Mouse (Mus musculus): Measurements from ENCODE around the gene Nat8l. TPM values are rescaled to one million over a fixed set of nuclear protein-coding genes. Genes with fewer than 3 reads are reported as not detected.
A peak's percentile ranks its signal among the peaks of the same experiment; 100 is the strongest.

Nat8l gene
- total and polyA plus RNA-seq, 3 experiments: 0.04 TPM; not detected in 2

DNA sequence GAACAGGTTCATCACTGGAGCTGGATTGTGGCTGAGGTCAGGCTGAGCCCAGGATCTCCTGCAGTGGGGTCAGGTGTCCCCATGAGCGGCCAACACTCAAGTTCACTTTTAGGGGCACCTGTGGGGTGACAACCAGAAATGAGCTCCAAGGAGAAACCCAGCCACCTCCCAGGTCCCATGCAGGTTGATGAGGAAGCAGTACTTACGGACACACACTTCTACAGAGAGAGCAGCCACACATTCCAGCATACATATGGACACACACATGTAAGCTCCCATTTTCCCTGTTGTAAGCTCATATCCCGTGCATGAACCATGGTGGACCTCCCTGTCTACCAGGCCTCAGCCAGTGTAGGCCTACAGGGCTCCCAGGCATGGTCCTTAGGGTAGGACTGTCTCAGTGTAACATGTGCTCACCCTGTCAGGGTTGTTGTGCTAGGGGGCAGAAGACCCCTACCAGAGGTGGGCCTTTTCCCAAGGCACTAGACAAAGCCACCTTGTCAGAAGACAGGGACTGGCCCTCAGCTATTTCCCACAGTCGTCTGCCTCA, 11.7 kb downstream of the Nat8l start:
- TF ChIP-seq ZMIZ1 (IDR thresholded peaks at IDR 0.05; ENCODE audit: low read depth, low read length) (no peak), ZC3H11A (IDR thresholded peaks at IDR 0.05; ENCODE audit: low read depth, low read length) (no peak), BHLHE40 (IDR thresholded peaks at IDR 0.05; ENCODE audit: low read depth, low read length) (no peak), RAD21 (IDR thresholded peaks at IDR 0.05; ENCODE audit: low read depth, low read length) (no peak), TCF12 (IDR thresholded peaks at IDR 0.05; ENCODE audit: low read depth, low read length) (no peak), MAFK (IDR thresholded peaks at IDR 0.05; ENCODE audit: insufficient replicate concordance, low read length) (no peak), SIN3A (IDR thresholded peaks at IDR 0.05; ENCODE audit: low read length) (no peak), GABPA (IDR thresholded peaks at IDR 0.05; ENCODE audit: insufficient replicate concordance, low read depth, low read length) (no peak), CHD1 (IDR thresholded peaks at IDR 0.05; ENCODE audit: low read depth, low read length) (no peak), MAZ (IDR thresholded peaks at IDR 0.05; ENCODE audit: low read depth, low read length) (no peak), ELF1 (IDR thresholded peaks at IDR 0.05; ENCODE audit: low read depth, low read length) (no peak), USF2 (conservative IDR thresholded peaks at IDR 0.05; ENCODE audit: low read depth, low read length) (no peak), MXI1 (IDR thresholded peaks at IDR 0.05; ENCODE audit: low read depth, low read length) (no peak), IRF4 (IDR thresholded peaks at IDR 0.05; ENCODE audit: low read depth, low read length) (no peak), TBP (conservative IDR thresholded peaks at IDR 0.05; ENCODE audit: low read depth, low read length) (no peak), POLR2A (IDR thresholded peaks at IDR 0.05; ENCODE audit: low read depth, low read length) (no peak)
- dilution Hi-C loops (cut with MboI; ENCODE audit: extremely low pct_ligation_motif_present, extremely low pct_unique_long_range_greater_than_20kb, low sequenced_read_pairs) (no loop called here), in situ Hi-C loops (cut with MboI; ENCODE audit: low pct_ligation_motif_present, low pct_unique_long_range_greater_than_20kb, low sequenced_read_pairs) (no loop called here)
- no peaks in the 10 kb centered on the region for H3K27me3 ChIP-seq (replicated peaks)
- no peak overlapping the region for H3K9ac ChIP-seq (ENCODE audit: insufficient read depth, low read depth)
- 0 out of 4 replicates have a peak, but pooled peaks cover 0 to 4% of the 10 kb centered on the region in 2 experiments for H3K4me1 ChIP-seq (ENCODE audit: control insufficient read depth in 1 of 2, insufficient read depth in 2 of 2)
- H3K4me2 ChIP-seq (ENCODE audit: insufficient read depth, low read depth, poor library complexity, severe bottlenecking): no peak overlapping the region
- no peak for DNase-seq (ENCODE audit: extremely low read depth)
- no peak overlapping the region for H3K27ac ChIP-seq (ENCODE audit: insufficient read depth, low read depth)
- no peaks in the 10 kb centered on the region for H3K36me3 ChIP-seq (replicated peaks in 1 of 2; ENCODE audit: control insufficient read depth in 1 of 2, insufficient read depth in 1 of 2, low read length in 1 of 2)
- H3K9me3 ChIP-seq (replicated peaks; ENCODE audit: low read length): no peaks in the 10 kb centered on the region
- no peak overlapping the region for H3K4me3 ChIP-seq (replicated peaks in 1 of 3; ENCODE audit: low read depth in 2 of 3, low read length in 2 of 3, poor library complexity in 1 of 3)
- H3K79me2 ChIP-seq (replicated peaks; ENCODE audit: control insufficient read depth, extremely low read depth, insufficient read depth, poor library complexity, severe bottlenecking): no peaks in the 10 kb centered on the region

DNA sequence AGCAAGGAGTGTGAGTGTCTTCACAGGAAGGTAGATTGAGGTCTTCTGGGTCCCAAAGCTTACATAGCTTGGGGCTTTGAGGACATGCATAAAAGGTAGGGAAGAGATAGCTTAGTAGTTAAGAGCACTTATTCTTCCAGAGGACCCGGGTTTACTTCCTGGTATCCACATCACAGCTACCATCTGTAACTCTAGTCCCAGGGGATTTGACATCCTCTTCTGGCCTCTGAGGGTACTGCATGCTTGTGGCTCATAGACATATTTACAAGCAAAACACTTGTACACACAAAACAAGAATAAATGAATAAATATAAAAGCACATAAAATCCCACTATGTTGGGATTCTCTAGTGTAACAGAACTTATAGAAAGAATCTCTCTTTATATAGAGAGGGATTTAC, 18.9 kb downstream of the Nat8l start:
- Histone ChIP-seq H3K9ac (ENCODE audit: insufficient read depth, low read depth) (no peak overlapping the region), H3K4me2 (ENCODE audit: insufficient read depth, low read depth, poor library complexity, severe bottlenecking) (no peak overlapping the region), H3K27me3 (replicated peaks) (no peaks in the 10 kb centered on the region), H3K4me3 (replicated peaks in 1 of 3; ENCODE audit: low read depth in 2 of 3, low read length in 2 of 3, poor library complexity in 1 of 3) (no peak overlapping the region), H3K9me3 (replicated peaks; ENCODE audit: low read length) (no peaks in the 10 kb centered on the region), H3K4me1 (ENCODE audit: control insufficient read depth in 1 of 2, insufficient read depth in 2 of 2) (0 out of 4 replicates have a peak, but pooled peaks cover 0 to 2% of the 10 kb centered on the region in 2 experiments), H3K79me2 (replicated peaks; ENCODE audit: control insufficient read depth, extremely low read depth, insufficient read depth, poor library complexity, severe bottlenecking) (no peaks in the 10 kb centered on the region), H3K27ac (ENCODE audit: insufficient read depth, low read depth) (no peak overlapping the region), H3K36me3 (replicated peaks in 1 of 2; ENCODE audit: control insufficient read depth in 1 of 2, insufficient read depth in 1 of 2, low read length in 1 of 2) (no peaks in the 10 kb centered on the region)
- in situ Hi-C loops (cut with MboI; ENCODE audit: low pct_ligation_motif_present, low pct_unique_long_range_greater_than_20kb, low sequenced_read_pairs): loop anchor here (5.0 kb wide), 1 partner anchor 98 kb away; no protein-coding TSS in a partner anchor
- TF ChIP-seq SMC3 (IDR thresholded peaks at IDR 0.05; ENCODE audit: low read depth, low read length) (0 out of 2 replicates have a peak, but pooled peaks have one; percentile 11), ZMIZ1 (IDR thresholded peaks at IDR 0.05; ENCODE audit: low read depth, low read length) (no peak), E2F4 (IDR thresholded peaks at IDR 0.05; ENCODE audit: insufficient replicate concordance, low read depth, low read length) (no peak), EP300 (IDR thresholded peaks at IDR 0.05; ENCODE audit: low read length) (no peak), CHD2 (IDR thresholded peaks at IDR 0.05; ENCODE audit: low read length) (no peak), POLR2AphosphoS2 (IDR thresholded peaks at IDR 0.05; ENCODE audit: low read depth, low read length) (no peak), KAT2A (IDR thresholded peaks at IDR 0.05; ENCODE audit: insufficient replicate concordance, low read length) (peak; percentile 81), ELF1 (IDR thresholded peaks at IDR 0.05; ENCODE audit: low read depth, low read length) (peak; percentile 51; the same call in 1 of the 2 replicates), USF1 (IDR thresholded peaks at IDR 0.05; ENCODE audit: low read depth, low read length) (no peak), CTCF (conservative IDR thresholded peaks at IDR 0.05 in 1 of 2, IDR thresholded peaks at IDR 0.05 in 1 of 2; ENCODE audit: low read depth in 2 of 2, low read length in 2 of 2) (peak; percentile 75 to 99), MXI1 (IDR thresholded peaks at IDR 0.05; ENCODE audit: low read depth, low read length) (no peak)
- dilution Hi-C loops (cut with MboI; ENCODE audit: extremely low pct_ligation_motif_present, extremely low pct_unique_long_range_greater_than_20kb, low sequenced_read_pairs): no loop called here
- peak; percentile 55 for DNase-seq (ENCODE audit: extremely low read depth)
